ENCODE assay signal across 11 mouse cellular contexts in genomic region chr2:154209112-154209511, GRCm38 (mm10). TPM values are rescaled to one million over a fixed set of nuclear protein-coding genes. Genes with fewer than 3 reads are reported as not detected.
DNase-seq lines count a peak whose midpoint lies in the region; TF ChIP-seq lines count a peak whose summit lies in the region.
"Had no signal": no experiment of that assay in that cellular context is flagged by ENCODE, and none has a peak within 500 bp of the region (broad histone marks: within the 10 kb centered on the region; RNA-seq: fewer than 3 reads in every experiment).

No protein-coding gene starts in this region.

- no peaks in the 10 kb centered on the region for H3K36me3 ChIP-seq in ES-Bruce4 (ENCODE audit: control insufficient read depth, insufficient read depth, low read length, poor library complexity, severe bottlenecking)
- H3K36me3 ChIP-seq: limb, embryonic 15.5 days; neural tube, embryonic 13.5 days had no signal

- TF ChIP-seq EP300 in ES-Bruce4 (IDR thresholded peaks at IDR 0.05; ENCODE audit: insufficient read depth, low read depth, low read length) = no peak

- TF ChIP-seq CTCF in layer of hippocampus, adult 2 months (conservative IDR thresholded peaks at IDR 0.05) = peak; percentile 80
- peak; percentile 18 for TF ChIP-seq CTCF in ES-Bruce4 (IDR thresholded peaks at IDR 0.05; ENCODE audit: low read depth, low read length)

- H3K9me3 ChIP-seq in ES-Bruce4 (replicated peaks; ENCODE audit: control insufficient read depth, insufficient read depth, low read length, poor library complexity, severe bottlenecking) = no peaks in the 10 kb centered on the region
- H3K9me3 ChIP-seq: limb, embryonic 15.5 days; neural tube, embryonic 13.5 days had no signal

- H3K27ac ChIP-seq in layer of hippocampus, adult 2 months = no peak overlapping the region
- H3K27ac ChIP-seq in ES-Bruce4 (ENCODE audit: insufficient read depth, low read length) = no peak overlapping the region
- H3K27ac ChIP-seq: limb, embryonic 15.5 days; neural tube, embryonic 13.5 days had no signal

- no peak for TF ChIP-seq POLR2A in ES-Bruce4 (IDR thresholded peaks at IDR 0.05; ENCODE audit: insufficient read depth, low read length)

- no peak overlapping the region for H3K4me3 ChIP-seq in layer of hippocampus, adult 2 months
- H3K4me3 ChIP-seq in ES-Bruce4 (ENCODE audit: low read depth, low read length) = no peak overlapping the region
- H3K4me3 ChIP-seq: limb, embryonic 15.5 days; neural tube, embryonic 13.5 days had no signal

- DNase-seq in layer of hippocampus, adult 2 months (ENCODE audit: low spot score in 2 of 2) = peak in 1 of 2 experiments; percentile 22
- no peak for DNase-seq in layer of hippocampus, adult 11-12 months (ENCODE audit: low spot score)
- peak; percentile 33 for DNase-seq in A20 (ENCODE audit: low read depth, low spot score)
- peak; percentile 56 for DNase-seq in embryo, embryonic 10 days (ENCODE audit: low spot score)
- DNase-seq in adrenal gland, postnatal 36 days = no peak
- DNase-seq in ovary, postnatal 14 days (ENCODE audit: low spot score) = no peak

- H3K4me1 ChIP-seq in ES-Bruce4 (ENCODE audit: control insufficient read depth, insufficient read depth, low read length) = no peaks in the 10 kb centered on the region
- H3K4me1 ChIP-seq: limb, embryonic 15.5 days; neural tube, embryonic 13.5 days had no signal

- no peaks in the 10 kb centered on the region for H3K27me3 ChIP-seq in ES-Bruce4 (ENCODE audit: control insufficient read depth, insufficient read depth, low read length, poor library complexity, severe bottlenecking)
- H3K27me3 ChIP-seq: limb, embryonic 15.5 days; neural tube, embryonic 13.5 days had no signal

- H3K9ac ChIP-seq in ES-Bruce4 (ENCODE audit: low read depth, poor library complexity, severe bottlenecking) = no peak overlapping the region
- H3K9ac ChIP-seq: limb, embryonic 15.5 days; neural tube, embryonic 13.5 days had no signal

RNA-seq across cellular contexts. Expression of gene Bpifb5, which starts 14.4 kb away (rescaled TPM):
- total RNA-seq in layer of hippocampus, adult 2 months (2021) = not detected
- 0.73 and 0.82 TPM in 2 replicates for polyA plus RNA-seq in ES-Bruce4 (2011; ENCODE audit: insufficient read depth, insufficient read length, low read depth, missing spikeins)
- under 1 TPM; 0.23 TPM for total RNA-seq in adrenal gland, postnatal 36 days (2021)
- polyA plus RNA-seq: neural tube, embryonic 13.5 days had no signal

RNA-seq across cellular contexts. Expression of gene Bpifb1, which starts 18.5 kb away (rescaled TPM):
- under 1 TPM in 1 of 2 experiments, not detected in 1; 0.22 TPM for total RNA-seq in layer of hippocampus, adult 2 months (2021)
- polyA plus RNA-seq in ES-Bruce4 (2011; ENCODE audit: insufficient read depth, insufficient read length, low read depth, missing spikeins) = not detected in 2 replicates
- not detected for total RNA-seq in adrenal gland, postnatal 36 days (2021)
- polyA plus RNA-seq: neural tube, embryonic 13.5 days had no signal

RNA-seq across cellular contexts. Expression of gene Bpifa5, which starts 46.7 kb away (rescaled TPM):
- total RNA-seq in layer of hippocampus, adult 2 months (2021) = not detected
- not detected in 2 replicates for polyA plus RNA-seq in ES-Bruce4 (2011; ENCODE audit: insufficient read depth, insufficient read length, low read depth, missing spikeins)
- not detected for total RNA-seq in adrenal gland, postnatal 36 days (2021)
- polyA plus RNA-seq: intestine, embryonic 16.5 days; limb, embryonic 15.5 days; neural tube, embryonic 13.5 days; testis, adult 2 months had no signal

RNA-seq across cellular contexts. Expression of gene Bpifb9a, which starts 48.5 kb away (rescaled TPM):
- not detected for total RNA-seq in layer of hippocampus, adult 2 months (2021)
- not detected in 2 replicates for polyA plus RNA-seq in ES-Bruce4 (2011; ENCODE audit: insufficient read depth, insufficient read length, low read depth, missing spikeins)
- total RNA-seq in adrenal gland, postnatal 36 days (2021) = not detected
- polyA plus RNA-seq: intestine, embryonic 16.5 days; limb, embryonic 15.5 days; neural tube, embryonic 13.5 days; testis, adult 2 months had no signal

Comparison
In these comparisons a context has a peak if more than half of its experiments do, and no peak if none do; other contexts are left out.
1. DNase-seq: peak in A20 (single experiment) and embryo, embryonic 10 days (single experiment); none in layer of hippocampus, adult 11-12 months (single experiment), adrenal gland, postnatal 36 days (0 of 2) and ovary, postnatal 14 days (single experiment).